Mouse (Mus musculus): ENCODE measurements around the gene Slc46a1.

The Slc46a1 gene

DNA sequence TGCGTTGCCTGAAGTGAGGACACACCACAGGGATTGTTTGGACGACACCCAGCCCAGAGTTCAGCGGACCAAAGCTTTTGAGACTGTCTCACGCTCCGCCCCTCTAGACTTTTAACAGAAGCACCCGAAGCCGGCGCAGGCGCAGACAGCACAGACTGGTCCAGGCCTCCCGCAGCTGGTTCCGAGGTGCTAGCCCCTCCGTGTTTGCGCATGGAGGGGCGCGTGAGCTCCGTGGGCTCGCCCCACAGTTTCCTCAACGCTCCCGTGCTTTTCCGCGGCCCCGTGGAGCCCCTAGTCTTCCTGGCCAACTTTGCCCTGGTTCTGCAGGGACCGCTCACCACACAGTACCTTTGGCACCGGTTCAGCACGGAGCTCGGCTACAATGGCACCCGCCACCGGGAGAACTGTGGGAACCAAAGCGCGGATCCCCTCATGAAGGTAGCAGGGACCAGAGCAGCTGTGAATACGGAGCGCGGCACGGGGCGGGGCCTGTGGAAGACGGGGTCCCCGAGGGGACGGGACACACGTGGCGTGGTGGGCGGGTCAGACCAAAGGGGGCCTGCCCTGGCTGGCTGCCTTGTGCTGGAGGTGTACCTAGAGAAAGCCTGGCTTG lies at the start of gene Slc46a1:
Gene Slc46a1, plus strand, starts transcription at position 130 of the 613 bp plus-strand sequence.
- peak; percentile 62 for DNase-seq (ENCODE audit: low read depth, low spot score)

DNA sequence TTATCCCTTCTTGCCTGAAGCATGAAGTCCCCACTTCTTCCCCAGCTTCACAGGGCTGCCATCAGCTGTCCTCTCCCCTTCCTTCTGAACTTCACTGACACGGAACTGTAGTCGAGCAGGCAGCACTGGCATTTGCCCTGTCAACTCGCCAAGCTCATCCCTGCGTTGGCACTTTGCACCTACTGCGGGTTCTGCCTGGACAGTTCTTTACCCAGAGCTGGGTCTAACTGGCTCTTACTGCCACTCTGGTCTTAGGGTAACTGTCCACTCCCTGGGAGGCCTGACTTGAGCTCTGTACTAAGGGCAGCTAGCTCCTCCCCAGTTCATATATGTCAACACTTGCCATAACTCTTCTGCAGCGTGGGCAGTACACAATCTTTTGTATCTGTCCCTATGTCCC lies 48.6 kb upstream of the Slc46a1 start:
- DNase-seq (ENCODE audit: low read depth, low spot score), result no peak

DNA sequence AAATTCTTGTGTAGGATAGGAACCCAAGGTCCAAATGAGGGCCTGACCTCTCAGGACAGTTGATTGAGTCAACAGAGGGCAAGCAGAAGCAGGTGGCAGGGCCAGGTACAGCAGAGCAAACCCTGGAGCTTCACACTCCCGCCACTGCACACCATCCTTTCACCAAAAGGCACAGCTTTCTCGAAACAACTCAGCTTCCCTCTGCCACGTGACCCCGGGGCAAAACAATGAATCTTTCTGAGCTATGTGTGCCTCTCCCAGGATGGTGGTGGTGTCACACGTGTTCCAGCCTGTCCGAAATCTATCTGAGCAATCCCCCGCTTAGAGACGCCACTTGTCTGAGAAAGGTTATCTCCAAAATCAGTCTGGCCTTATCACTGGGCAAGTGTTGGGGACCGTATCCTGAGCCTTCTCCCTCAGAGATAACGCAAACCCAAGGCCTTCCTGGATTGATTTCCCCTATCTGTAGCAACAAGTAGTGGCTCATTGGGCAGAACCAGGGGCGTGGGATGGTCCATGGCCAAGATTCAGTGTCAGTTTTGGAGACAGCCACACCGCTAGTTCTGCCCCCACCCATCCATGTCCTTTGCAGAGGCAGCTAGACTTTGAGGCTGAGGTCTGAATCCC lies 45.1 kb upstream of the Slc46a1 start:
- no peak for DNase-seq (ENCODE audit: low read depth, low spot score)

DNA sequence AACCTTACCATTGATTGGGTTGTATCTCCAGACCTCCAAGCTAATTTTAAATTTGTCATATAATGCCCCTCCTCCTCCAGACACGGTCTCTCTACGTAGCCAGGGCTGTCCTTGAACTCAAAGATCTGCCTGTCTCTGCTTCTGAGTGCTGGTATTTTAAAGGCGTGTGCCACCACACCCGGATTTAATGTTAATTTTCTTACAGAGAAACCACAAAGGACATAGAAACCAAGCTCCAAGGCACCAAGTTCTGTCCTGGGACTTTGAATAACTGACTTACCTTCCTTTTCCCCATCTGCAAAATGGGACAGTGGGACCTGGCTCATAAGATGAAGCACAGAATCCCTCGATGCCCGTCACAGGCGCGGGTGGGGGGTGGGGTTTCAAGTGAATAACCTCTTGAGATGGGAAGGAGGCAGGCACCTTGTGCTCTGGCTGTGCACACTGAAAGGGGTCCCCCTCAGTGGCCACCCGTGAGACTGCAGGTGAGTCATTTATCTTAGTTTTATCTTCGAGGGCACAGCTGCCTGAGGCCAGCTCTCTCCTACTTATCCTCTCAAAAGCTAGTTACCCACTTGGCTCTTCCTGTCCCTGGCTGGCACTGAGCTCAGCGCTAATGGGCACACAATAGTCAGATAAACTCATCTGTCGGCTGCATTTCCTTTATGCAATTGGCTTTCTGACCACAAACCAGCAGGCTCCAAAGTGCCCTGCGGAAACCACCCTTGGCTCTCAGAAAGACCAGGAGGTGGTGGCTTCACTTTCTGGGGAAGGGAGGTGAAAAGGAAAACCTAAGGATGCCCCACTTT lies 44.1 kb upstream of the Slc46a1 start:
- DNase-seq (ENCODE audit: low read depth, low spot score), result no peak

DNA sequence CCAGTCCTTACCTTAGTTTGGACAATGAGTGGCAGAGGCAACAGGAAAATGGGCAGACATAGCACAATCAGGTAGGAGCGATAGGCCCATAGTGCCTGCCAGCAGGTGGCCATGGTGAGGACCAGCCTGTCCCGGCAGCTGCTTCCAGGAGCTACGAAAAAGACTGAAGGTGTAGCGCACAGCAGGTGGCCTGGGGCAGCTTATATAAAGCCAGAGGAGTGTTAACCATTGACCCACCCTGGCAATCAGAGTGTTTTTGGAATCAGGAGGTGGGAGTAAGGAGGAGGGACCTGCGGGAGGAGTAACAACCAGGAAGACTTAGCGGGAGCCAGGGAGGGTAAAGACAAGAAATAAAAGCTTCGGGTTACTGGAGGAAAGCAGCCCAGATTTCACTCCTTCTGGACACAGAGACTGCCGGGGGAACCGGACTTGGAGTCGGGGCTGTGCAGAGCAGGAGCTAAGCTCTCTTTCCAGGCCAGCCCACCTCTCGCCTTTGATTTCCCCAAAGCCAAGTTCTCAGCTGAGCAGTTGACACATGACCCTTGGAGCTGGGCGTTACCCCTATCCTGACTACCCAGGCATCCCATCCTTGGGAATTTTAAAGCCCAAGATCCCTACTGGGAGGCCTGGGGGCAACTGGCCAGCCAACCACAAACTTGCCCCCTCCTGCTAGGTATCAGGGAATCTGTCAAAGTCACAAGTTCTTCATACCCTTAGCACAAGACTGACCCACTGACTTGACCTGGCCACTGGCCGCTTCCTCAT lies 43.3 kb upstream of the Slc46a1 start, which contains the start of gene Slc13a2:
Gene Slc13a2, minus strand, starts transcription at position 163 of the 765 bp plus-strand sequence.
- DNase-seq (ENCODE audit: low read depth, low spot score), result no peak

DNA sequence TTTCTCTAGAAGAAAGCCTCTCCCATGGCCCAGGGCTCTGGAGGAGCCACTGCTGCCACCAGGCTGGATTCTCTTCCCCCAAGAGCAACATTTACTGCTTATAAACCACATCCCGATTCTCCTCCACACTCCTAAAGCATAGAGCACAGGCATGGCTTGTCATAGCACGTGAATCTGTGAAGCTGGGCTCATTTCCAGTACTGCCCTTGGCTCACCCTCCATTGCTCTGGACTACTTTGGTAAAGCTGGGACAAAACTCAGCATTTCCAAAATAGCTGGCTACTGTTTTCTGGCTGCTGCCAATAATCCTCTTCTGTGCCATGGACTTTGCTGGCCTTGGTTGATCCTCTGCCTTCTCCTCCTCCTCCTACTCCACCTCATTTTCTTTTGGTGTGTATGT lies 41.1 kb upstream of the Slc46a1 start:
- no peak for DNase-seq (ENCODE audit: low read depth, low spot score)

DNA sequence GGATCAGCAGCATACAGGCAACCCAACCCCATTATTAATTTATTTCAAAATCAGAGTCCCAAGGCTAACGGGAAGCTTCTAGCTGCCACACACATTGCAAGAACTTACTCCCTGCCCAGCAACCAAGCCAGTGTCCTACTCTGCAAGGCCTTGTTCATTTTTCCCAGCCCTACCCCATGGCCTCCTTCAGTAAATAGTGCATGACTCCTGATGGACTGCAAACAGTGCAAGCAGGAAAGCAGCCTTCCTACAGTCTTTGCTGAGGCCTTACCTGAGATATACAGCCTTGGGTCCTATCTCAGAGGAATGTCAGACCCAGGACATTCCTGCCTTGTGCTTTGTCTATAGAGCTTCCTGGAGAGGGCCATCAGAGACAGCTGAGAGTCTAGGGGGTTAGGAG lies 39.9 kb upstream of the Slc46a1 start:
- no peak for DNase-seq (ENCODE audit: low read depth, low spot score)

DNA sequence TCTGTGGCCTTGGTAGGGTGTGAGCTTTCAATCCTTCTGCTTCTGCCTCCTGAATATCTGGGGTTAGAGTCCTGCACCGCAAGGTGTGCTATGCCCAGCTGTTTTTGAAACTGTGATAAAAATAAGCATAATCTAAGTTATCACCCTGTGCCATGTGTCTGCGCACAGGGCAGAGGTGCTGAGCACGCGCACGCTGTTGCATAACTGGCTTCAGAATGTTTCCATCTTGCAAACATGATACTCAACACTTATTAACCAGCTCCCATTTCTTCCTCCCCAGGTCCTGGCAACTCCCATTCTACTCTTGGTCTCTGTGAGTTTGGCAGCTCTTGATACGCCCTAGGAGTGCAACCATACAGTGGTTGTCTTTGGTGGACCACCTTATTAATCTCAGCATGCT lies 37.8 kb upstream of the Slc46a1 start:
- no peak for DNase-seq (ENCODE audit: low read depth, low spot score)

DNA sequence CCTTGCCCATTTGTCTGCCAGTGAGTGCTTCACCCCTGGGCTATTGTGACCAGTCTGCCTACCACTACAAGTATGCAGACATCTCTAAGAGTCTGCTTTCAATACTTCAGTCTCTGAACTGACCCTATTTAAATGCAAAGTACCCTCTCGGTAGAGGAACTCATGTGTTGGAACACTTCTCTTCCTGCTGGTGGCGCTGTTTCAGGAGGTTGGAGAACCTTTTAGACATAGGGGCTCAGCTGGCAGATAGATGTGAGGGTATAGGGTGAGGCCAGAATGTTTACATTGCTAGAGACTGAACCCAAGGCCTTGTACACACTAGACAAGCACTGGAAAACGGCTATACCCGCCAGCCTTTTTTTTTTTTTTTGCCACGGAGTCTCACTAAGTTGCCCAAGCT lies 37.2 kb upstream of the Slc46a1 start:
- DNase-seq (ENCODE audit: low read depth, low spot score), result no peak

DNA sequence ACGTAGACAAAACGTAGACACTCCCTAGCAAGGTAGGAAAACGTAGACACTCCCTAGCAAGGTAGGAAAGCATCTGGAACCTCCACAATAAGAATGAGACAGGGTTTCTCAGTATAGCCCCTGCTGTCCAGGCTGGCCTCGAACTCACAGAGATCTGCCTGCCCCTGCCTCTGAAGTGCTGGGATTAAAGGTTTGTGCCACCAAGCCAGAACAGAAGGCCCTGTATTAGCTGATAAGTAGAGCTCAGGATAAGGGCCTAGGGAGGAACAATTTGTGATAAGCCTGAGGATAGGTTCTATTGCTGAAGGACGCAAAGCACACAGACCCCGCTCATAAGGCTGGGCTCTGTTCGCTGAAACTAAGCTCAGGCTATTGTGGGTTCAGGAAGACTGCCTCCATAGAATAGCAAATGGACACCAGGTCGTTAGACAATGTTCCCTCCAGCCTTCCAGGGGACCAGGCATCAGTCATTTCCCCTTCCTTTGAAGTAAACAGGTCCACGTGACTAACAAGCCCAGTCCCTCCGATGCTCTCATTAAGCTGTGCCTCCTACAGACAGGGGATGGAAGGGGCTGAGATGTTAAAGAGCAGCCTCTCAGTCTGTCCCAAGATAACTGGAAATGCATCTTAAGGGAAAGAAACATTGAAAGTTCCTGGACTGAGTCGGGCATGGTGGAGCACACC lies 35.2 kb upstream of the Slc46a1 start:
- DNase-seq (ENCODE audit: low read depth, low spot score), result no peak

DNA sequence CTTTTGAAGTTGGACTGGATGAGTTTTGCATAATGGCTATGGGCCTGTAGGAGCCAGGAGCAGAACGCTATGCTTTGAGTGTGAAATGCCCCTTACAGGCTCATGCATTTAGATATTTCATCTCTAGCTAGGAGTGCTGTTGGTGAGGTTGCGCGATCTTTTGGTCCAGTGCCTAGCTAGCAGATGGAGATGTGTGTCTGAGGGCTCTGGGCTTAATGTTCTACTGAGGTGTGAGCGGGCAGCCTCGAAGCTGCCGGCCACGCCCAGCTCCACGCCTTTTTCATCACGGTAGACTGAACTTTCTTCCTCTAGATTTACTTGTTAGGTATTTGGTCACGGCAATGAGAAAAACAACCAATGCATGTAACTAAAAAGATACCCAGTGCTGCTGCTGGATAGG lies 34.3 kb upstream of the Slc46a1 start:
- no peak for DNase-seq (ENCODE audit: low read depth, low spot score)

DNA sequence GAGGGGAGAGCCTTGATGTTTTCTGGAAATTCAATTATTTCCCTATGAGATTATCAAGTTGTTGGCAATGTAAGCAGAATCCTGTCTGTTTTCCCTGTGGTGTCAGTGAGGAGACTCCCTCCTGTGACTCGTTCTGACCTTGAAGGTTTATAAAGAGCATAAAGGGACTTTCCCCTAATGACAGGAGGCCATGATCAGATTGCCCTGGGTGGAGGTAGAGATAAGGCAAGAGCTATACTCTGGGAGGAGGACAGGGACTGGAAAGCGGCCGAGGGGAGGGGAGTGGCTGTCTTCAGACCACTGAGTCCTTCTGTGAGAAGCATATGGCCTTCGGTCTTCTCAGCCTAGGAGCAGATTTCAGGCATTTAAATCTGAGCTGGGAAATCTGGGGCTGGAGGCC lies 31.4 kb upstream of the Slc46a1 start:
- no peak for DNase-seq (ENCODE audit: low read depth, low spot score)

DNA sequence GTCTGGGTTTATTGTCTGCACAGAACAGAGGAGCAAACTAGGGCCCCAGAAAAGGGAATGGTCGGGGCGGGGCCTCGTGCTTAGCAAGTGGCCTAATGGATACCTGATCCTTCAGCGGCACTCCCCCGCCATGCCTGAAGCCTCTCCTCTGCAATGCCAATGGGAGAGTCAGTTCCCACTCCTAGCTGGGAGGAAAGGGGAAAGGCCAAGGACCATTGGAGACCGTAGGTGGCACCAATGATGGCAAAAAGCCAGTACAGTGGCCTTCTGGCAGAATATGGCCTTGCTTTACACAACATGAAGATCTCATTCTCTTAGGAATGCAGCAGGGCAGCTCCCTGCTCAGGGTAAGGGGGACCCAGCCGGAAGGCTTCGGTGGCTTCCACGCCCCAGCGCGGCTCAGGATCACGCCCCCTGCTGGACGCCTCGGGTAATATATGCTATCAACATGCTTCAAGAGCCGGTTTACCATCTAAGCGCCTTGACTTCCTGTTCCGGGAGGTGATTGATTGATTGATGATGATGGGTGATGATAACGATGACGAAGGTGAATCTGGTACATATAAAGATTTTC lies 29.6 kb upstream of the Slc46a1 start:
- peak; percentile 53 for DNase-seq (ENCODE audit: low read depth, low spot score)

DNA sequence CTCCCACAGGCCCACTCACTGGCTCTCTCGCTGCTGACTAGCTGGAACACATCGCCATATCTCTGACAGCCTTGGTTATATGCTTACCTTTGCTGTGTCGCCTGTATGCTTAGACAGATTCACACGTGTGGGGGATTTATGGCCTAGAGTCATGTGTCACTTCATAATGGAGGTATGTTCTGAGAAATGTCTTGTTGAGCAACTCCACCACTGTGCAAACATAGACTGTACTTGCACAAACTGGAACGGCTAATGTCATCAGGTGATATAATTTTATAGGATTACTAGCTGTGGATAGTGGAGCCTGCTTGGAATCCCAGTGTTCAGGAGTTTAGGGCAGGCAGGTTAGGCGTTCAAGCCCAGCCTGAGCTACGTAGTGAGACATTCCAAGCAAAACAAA lies 28.3 kb upstream of the Slc46a1 start:
- no peak for DNase-seq (ENCODE audit: low read depth, low spot score)

DNA sequence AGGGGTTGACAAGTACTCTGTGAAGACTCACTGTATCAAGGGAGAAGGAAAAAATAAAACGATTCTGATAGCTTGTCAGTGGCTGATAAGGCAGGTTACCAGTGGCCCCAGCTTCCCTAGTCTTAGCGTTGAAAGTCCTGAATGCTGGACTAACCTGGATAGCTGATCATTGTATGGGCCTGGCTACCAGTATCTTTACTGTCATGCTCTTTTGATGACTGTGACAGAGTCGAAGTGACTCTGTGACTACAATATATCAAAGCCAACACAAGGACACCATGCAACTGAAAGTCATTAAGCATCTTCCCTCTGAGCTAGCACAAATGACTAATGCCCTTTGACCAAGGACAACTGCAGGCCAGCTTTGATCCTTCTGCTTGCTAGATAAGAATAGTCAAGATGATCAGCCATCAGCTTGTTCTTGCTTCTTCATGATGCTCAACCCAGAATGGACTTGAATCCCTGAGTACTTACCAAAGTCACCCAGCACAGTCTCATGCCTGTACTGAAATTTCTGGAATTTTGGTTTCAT lies 27.0 kb upstream of the Slc46a1 start:
- no peak for DNase-seq (ENCODE audit: low read depth, low spot score)

DNA sequence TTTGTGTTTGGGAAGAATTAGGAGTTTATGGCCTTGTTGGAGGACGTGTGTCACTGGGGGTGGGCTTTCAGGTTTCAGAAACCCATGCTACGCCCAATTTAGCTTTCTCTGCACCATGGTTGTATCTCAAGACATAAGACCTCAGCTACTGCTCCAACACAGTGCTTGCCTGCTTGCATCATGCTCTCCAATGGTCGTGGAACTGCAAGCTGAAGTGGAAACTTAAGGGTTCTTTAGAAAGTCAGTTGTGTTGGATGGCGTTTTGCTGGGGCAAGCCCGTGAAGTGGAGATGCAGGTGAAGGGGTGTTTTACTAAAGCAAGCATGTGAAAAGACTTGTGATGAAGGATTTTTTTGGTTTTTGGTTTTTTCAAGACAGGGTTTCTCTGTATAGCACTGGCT lies 22.4 kb upstream of the Slc46a1 start:
- no peak for DNase-seq (ENCODE audit: low read depth, low spot score)

DNA sequence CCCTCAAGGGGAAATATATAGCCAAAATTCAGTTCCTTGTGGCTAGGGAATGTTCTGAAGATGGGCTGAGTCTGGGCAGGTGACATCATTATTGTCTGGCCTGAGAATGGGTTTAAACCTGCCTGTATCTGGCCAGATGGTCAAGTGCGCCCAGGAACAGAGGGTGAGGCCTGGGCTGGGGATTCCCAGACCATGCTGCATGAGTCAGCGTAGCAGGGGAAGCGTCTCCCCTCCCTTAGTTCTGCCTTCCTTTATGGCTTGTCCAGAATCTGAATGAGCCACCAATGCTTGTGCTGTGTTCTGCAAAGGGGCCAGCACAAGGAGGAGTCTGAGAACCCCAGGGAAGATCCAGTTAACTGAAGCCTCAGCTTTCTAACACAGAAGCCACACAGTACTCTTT lies 18.3 kb upstream of the Slc46a1 start:
- DNase-seq (ENCODE audit: low read depth, low spot score), result no peak

DNA sequence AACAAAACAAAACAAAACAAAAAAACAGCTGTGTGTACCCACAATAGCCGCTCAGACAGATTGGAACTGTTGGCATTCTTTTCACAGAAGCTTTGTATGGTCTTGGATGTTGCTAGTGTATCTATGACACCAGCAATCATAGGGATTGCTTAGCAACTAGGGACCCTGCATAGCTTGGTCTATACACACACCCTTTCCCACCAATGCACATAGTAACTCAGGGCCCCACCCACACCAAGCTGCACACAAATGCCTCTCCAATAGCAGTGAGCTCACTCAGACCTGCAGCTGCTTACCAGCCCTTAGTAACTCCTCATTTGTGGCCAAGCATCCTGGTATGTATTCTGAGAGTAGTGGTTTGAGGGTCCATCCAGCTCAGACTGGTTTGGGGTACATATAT lies 17.3 kb upstream of the Slc46a1 start:
- no peak for DNase-seq (ENCODE audit: low read depth, low spot score)

DNA sequence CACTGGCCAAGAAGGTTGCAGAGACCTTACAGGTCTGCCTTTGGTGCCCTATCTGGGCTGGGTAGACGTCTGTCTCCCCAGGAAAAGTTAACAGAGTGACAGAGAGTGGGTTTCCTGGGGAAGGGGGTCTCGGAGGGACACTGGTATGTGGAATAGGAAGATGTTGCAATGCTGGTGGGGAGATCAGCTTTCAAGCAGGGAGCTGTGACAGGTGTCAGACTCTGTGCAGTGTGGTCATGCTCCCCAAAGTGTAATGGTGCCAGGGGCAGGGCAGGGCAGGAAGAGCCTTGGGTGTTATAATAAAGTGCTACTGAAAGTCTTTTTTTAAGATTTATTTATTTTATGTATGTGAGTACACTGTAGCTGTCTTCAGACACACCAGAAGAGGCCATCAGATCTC lies 15.2 kb upstream of the Slc46a1 start:
- no peak for DNase-seq (ENCODE audit: low read depth, low spot score)

DNA sequence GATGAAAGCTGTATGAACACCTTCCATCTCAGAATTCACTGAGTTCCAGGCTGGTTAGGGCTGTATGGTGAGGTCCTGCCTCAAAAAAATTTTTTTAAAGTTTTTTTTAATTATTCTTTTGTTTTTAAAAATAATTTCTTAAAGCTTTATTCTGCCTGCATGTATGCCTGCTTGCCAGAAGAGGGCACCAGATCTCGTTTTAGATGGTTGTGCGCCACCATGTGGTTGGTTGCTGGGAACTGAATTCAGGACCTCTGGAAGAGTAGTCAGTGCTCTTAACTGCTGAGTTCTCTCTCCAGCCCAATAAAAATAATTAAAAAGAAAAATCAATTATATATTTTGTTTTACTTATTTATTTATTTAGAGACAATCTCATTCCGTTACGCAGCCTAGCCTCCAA lies 11.8 kb upstream of the Slc46a1 start:
- peak; percentile 76 for DNase-seq (ENCODE audit: low read depth, low spot score)

DNA sequence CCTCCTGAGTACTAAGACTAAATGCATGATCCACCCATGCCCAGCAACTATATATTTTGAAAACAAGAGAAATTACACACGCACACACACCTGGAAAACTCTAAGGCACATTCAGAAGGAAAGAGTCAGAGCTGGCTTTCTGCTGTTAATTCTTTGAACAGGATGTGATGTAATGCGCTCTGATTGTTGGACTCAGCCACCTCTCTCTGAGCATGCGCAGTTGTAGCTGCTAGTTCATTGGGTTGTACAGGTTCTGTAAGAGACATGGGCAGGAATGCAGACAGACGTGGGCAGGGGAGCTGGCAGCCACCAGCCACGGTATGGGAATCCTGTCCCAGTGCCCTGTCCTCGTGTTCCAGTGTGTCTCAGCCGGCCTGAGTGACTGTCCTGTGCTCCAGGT lies 11.2 kb upstream of the Slc46a1 start:
- no peak for DNase-seq (ENCODE audit: low read depth, low spot score)

All from CD4-positive helper T cell, adult 2 months (primary cell).